8 mouse cellular contexts compared by ENCODE assay signal in genomic region chr11:61174291-61174820, GRCm38 (mm10). TPM values are rescaled to one million over a fixed set of nuclear protein-coding genes. Genes with fewer than 3 reads are reported as not detected.
DNase-seq lines count a peak whose midpoint lies in the region; ATAC-seq and TF ChIP-seq lines count a peak whose summit lies in the region.

No protein-coding gene starts in this region.

- H3K36me3 ChIP-seq in forebrain, embryonic 16.5 days (ENCODE audit: control insufficient read depth, insufficient read depth) = no peaks in the 10 kb centered on the region
- H3K36me3 ChIP-seq in kidney, embryonic 15.5 days = 0 out of 2 replicates have a peak, but pooled peaks cover 4% of the 10 kb centered on the region
- H3K36me3 ChIP-seq in liver, embryonic 14.5 days (replicated peaks; ENCODE audit: control insufficient read depth, insufficient read depth, low read depth) = no peaks in the 10 kb centered on the region
- H3K36me3 ChIP-seq in neural tube, embryonic 11.5 days (ENCODE audit: control insufficient read depth, insufficient read depth, low read length) = peaks cover 2% of the 10 kb centered on the region; the same call in 1 of the 2 replicates

- peak; percentile 41; the same call in 1 of the 2 replicates for TF ChIP-seq CTCF in liver, embryonic 14.5 days (IDR thresholded peaks at IDR 0.05; ENCODE audit: low read depth)

- H3K4me3 ChIP-seq in forebrain, embryonic 16.5 days (replicated peaks; ENCODE audit: low read length) = peak overlapping the region; percentile 100
- peak overlapping the region; percentile 68 for H3K4me3 ChIP-seq in kidney, embryonic 15.5 days (replicated peaks)
- H3K4me3 ChIP-seq in liver, embryonic 14.5 days (ENCODE audit: insufficient read depth in 1 of 2, low read depth in 2 of 2, low read length in 2 of 2) = peak overlapping the region; percentile 59 to 66
- H3K4me3 ChIP-seq in neural tube, embryonic 11.5 days (ENCODE audit: low read depth, low read length) = peak overlapping the region; percentile 99

- ATAC-seq in forebrain, embryonic 16.5 days = peak; percentile 22
- peak; percentile 44 for ATAC-seq in kidney, embryonic 15.5 days (replicated peaks; ENCODE audit: low FRiP score)
- peak; percentile 0; the same call in 1 of the 2 replicates for ATAC-seq in liver, embryonic 14.5 days (ENCODE audit: insufficient read depth)
- ATAC-seq in neural tube, embryonic 11.5 days (ENCODE audit: insufficient read depth, low FRiP score, low TSS enrichment) = peak; percentile 49

- no peaks in the 10 kb centered on the region for H3K9me3 ChIP-seq in forebrain, embryonic 16.5 days (ENCODE audit: control insufficient read depth, low read length)
- no peaks in the 10 kb centered on the region for H3K9me3 ChIP-seq in kidney, embryonic 15.5 days (replicated peaks)
- no peaks in the 10 kb centered on the region for H3K9me3 ChIP-seq in liver, embryonic 14.5 days (ENCODE audit: control insufficient read depth, low read length)
- no peaks in the 10 kb centered on the region for H3K9me3 ChIP-seq in neural tube, embryonic 11.5 days (ENCODE audit: control insufficient read depth, low read length)

- TF ChIP-seq EP300 in liver, embryonic 14.5 days (IDR thresholded peaks at IDR 0.05; ENCODE audit: low read depth) = no peak

- peaks cover 42% of the 10 kb centered on the region for H3K4me1 ChIP-seq in forebrain, embryonic 16.5 days (replicated peaks; ENCODE audit: control insufficient read depth, insufficient read depth, low read length)
- peaks cover 22% of the 10 kb centered on the region for H3K4me1 ChIP-seq in kidney, embryonic 15.5 days
- H3K4me1 ChIP-seq in liver, embryonic 14.5 days (replicated peaks; ENCODE audit: control insufficient read depth in 2 of 2, insufficient read depth in 2 of 2, low read length in 1 of 2) = peaks cover 5 to 10% of the 10 kb centered on the region in 2 experiments
- H3K4me1 ChIP-seq in neural tube, embryonic 11.5 days (ENCODE audit: control insufficient read depth, insufficient read depth, low read length) = peaks cover 10% of the 10 kb centered on the region

- peak overlapping the region; percentile 100 for H3K27ac ChIP-seq in forebrain, embryonic 16.5 days (ENCODE audit: low read length)
- H3K27ac ChIP-seq in kidney, embryonic 15.5 days = peak overlapping the region; percentile 96
- peak overlapping the region; percentile 62 for H3K27ac ChIP-seq in liver, embryonic 14.5 days
- H3K27ac ChIP-seq in neural tube, embryonic 11.5 days (ENCODE audit: low read depth, low read length) = peak overlapping the region; percentile 91

- peak; percentile 47 for DNase-seq in layer of hippocampus, adult 11-12 months (ENCODE audit: low spot score)
- DNase-seq in layer of hippocampus, adult 9-10 months (ENCODE audit: low spot score) = no peak
- DNase-seq in c-Kit-positive CD71-negative TER-119-negative erythroid progenitor cells, embryonic 14.5 days (ENCODE audit: low read depth) = peak; percentile 29
- peak in 2 of 3 experiments; percentile 6 to 24 for DNase-seq in liver, embryonic 14.5 days (ENCODE audit: low read depth in 3 of 3, low spot score in 3 of 3)
- DNase-seq in neural tube, embryonic 11.5 days (ENCODE audit: low spot score) = peak; percentile 87
- DNase-seq in thymus, postnatal 10 days (ENCODE audit: low spot score in 2 of 2) = peak; percentile 70 to 73

- 0% methylated on average over 28 of the region's 28 CpGs for WGBS in forebrain, embryonic 16.5 days
- WGBS in kidney, embryonic 15.5 days = under 1% methylated on average over 28 of the region's 28 CpGs
- WGBS in liver, embryonic 14.5 days (ENCODE audit: insufficient replicate concordance) = under 1% methylated on average over 28 of the region's 28 CpGs
- WGBS in neural tube, embryonic 11.5 days = 0% methylated on average over 28 of the region's 28 CpGs

- H3K27me3 ChIP-seq in forebrain, embryonic 16.5 days (replicated peaks; ENCODE audit: control insufficient read depth, insufficient read depth, low read length) = no peaks in the 10 kb centered on the region
- no peaks in the 10 kb centered on the region for H3K27me3 ChIP-seq in kidney, embryonic 15.5 days
- no peaks in the 10 kb centered on the region for H3K27me3 ChIP-seq in liver, embryonic 14.5 days (ENCODE audit: control insufficient read depth, insufficient read depth, low read length)
- H3K27me3 ChIP-seq in neural tube, embryonic 11.5 days (ENCODE audit: control insufficient read depth, insufficient read depth, low read length) = no peaks in the 10 kb centered on the region

- peak overlapping the region; percentile 77 for H3K4me2 ChIP-seq in forebrain, embryonic 16.5 days (ENCODE audit: low read length)
- H3K4me2 ChIP-seq in kidney, embryonic 15.5 days = peak overlapping the region; percentile 63
- peak overlapping the region; percentile 93 for H3K4me2 ChIP-seq in liver, embryonic 14.5 days (ENCODE audit: low read depth)
- peak overlapping the region; percentile 70 for H3K4me2 ChIP-seq in neural tube, embryonic 11.5 days (ENCODE audit: low read depth)

- H3K9ac ChIP-seq in forebrain, embryonic 16.5 days (replicated peaks; ENCODE audit: low read depth, low read length) = peak overlapping the region; percentile 100
- peak overlapping the region; percentile 93 for H3K9ac ChIP-seq in kidney, embryonic 15.5 days
- H3K9ac ChIP-seq in liver, embryonic 14.5 days (replicated peaks) = peak overlapping the region; percentile 93
- peak overlapping the region; percentile 99 for H3K9ac ChIP-seq in neural tube, embryonic 11.5 days (ENCODE audit: low read length)

RNA-seq across cellular contexts. Expression of gene Usp22, which starts 0.5 kb away (rescaled TPM):
- polyA plus RNA-seq in forebrain, embryonic 16.5 days (2015; fragmentation: Nextera tagmentation; extraction: Ambion mirVana) = 479 and 501 TPM in 2 replicates
- 128 and 133 TPM in 2 replicates for polyA plus RNA-seq in kidney, embryonic 15.5 days (2015; fragmentation: Nextera tagmentation; extraction: Ambion mirVana)
- polyA plus RNA-seq in liver, embryonic 14.5 days (2012; rRNA removed) = 7.4 and 8.2 TPM in 2 replicates
- 12.8 and 13.6 TPM in 2 replicates for polyA plus RNA-seq in liver, embryonic 14.5 days (2014; fragmentation: Nextera tagmentation; extraction: Ambion mirVana)
- 331 and 356 TPM in 2 replicates for polyA plus RNA-seq in neural tube, embryonic 11.5 days (2014; fragmentation: Nextera tagmentation; extraction: Ambion mirVana)

RNA-seq across cellular contexts. Expression of gene Aldh3a1, which starts 33.0 kb away (rescaled TPM):
- polyA plus RNA-seq in forebrain, embryonic 16.5 days (2015; fragmentation: Nextera tagmentation; extraction: Ambion mirVana) = 0.14 and 0.15 TPM in 2 replicates
- polyA plus RNA-seq in kidney, embryonic 15.5 days (2015; fragmentation: Nextera tagmentation; extraction: Ambion mirVana) = 0.09 TPM in 1 of 2 replicates, not detected in the other
- 0.02 TPM in 1 of 2 replicates, not detected in the other for polyA plus RNA-seq in liver, embryonic 14.5 days (2012; rRNA removed)
- 0.09 and 0.25 TPM in 2 replicates for polyA plus RNA-seq in liver, embryonic 14.5 days (2014; fragmentation: Nextera tagmentation; extraction: Ambion mirVana)
- not detected in 2 replicates for polyA plus RNA-seq in neural tube, embryonic 11.5 days (2014; fragmentation: Nextera tagmentation; extraction: Ambion mirVana)

RNA-seq across cellular contexts. Expression of gene Tnfrsf13b, which starts 47.8 kb away (rescaled TPM):
- polyA plus RNA-seq in forebrain, embryonic 16.5 days (2015; fragmentation: Nextera tagmentation; extraction: Ambion mirVana) = 0.57 and 1.1 TPM in 2 replicates
- polyA plus RNA-seq in kidney, embryonic 15.5 days (2015; fragmentation: Nextera tagmentation; extraction: Ambion mirVana) = 1.4 and 1.6 TPM in 2 replicates
- polyA plus RNA-seq in liver, embryonic 14.5 days (2012; rRNA removed) = 2.7 and 3.9 TPM in 2 replicates
- polyA plus RNA-seq in liver, embryonic 14.5 days (2014; fragmentation: Nextera tagmentation; extraction: Ambion mirVana) = 3.0 and 3.7 TPM in 2 replicates
- polyA plus RNA-seq in neural tube, embryonic 11.5 days (2014; fragmentation: Nextera tagmentation; extraction: Ambion mirVana) = 0.80 and 1.6 TPM in 2 replicates
